Mouse (Mus musculus): Measurements from ENCODE around the gene Cxcl15. TPM values are rescaled to one million over a fixed set of nuclear protein-coding genes. Genes with fewer than 3 reads are reported as not detected.
A peak's percentile ranks its signal among the peaks of the same experiment; 100 is the strongest.
"Not testable (repeated sequence)": the region's sequence is repeated elsewhere in the genome, so short reads cannot be mapped to it uniquely, and the experiment has no call there.

The Cxcl15 gene
- polyA plus RNA-seq, 1 experiment from 2014 or later, result 0.06 TPM

DNA sequence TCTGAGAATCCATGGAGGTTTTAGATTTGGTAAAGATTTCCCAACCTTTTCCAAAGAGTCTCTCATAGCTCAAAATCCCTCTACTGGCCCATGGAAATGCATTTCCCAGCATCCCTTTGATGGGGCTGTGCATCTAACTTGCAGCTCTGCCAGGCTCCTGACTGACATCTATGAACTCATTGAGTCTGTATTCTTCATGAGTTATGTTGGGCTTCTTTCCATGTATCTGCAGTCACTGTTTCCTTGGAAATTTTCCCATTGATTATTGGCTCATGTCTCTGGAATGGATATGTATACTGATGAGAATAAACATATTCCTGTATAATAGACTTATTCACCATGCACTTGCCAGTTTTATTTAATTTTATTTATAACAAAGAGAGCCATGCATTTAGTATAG lies 11.7 kb downstream of the Cxcl15 start:
- Histone ChIP-seq H3K27me3 (no peaks in the 10 kb centered on the region), H3K4me3 (no peak overlapping the region), H3K4me1 (no peaks in the 10 kb centered on the region), H3K9me3 (no peaks in the 10 kb centered on the region), H3K4me2 (replicated peaks) (no peak overlapping the region), H3K36me3 (no peaks in the 10 kb centered on the region), H3K9ac (no peak overlapping the region), H3K27ac (no peak overlapping the region)
- ATAC-seq (ENCODE audit: low FRiP score, low read depth), result no peak

DNA sequence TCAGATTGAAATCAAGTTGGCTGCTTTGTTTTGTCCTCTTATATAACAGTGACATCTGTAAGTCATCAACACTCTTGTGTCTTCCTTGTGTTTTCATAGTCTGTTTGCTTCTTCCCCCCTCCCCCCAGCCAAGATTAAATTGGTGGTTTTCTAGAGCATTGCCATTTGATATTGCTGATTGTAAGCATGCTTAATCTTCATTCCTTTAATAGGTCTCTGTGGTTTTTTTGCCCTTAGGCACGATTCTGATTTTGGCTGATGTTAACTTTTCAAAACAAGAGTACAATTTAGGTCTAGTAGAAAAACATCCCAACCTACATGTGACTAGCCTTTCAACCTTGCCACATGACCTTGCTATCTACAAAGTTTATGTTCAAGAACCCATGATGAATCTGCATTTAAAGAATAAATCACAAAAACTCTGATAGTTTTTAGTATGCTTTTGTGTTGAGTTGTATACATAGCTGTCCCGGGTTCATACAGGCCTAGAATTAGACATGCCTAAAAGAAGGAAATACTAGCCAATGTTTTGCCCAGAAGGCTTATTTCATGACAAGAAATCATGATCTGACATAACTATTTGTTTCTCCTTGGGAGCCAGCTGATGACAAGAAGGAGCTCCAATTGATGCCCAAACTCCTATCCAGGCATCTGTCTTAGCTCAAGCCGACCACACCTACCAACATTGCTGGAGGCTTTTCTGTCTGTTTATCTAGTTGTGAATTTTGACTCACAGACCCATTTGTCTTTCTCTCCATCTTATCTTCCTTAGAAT lies 13.0 kb downstream of the Cxcl15 start:
- H3K4me3 ChIP-seq, result no peak overlapping the region
- H3K4me2 ChIP-seq (replicated peaks), result no peak overlapping the region
- H3K4me1 ChIP-seq, result no peaks in the 10 kb centered on the region
- WGBS, result 78% methylated on average over 3 of the region's 3 CpGs
- ATAC-seq (ENCODE audit: low FRiP score, low read depth), result no peak
- no peak overlapping the region for H3K9ac ChIP-seq
- H3K36me3 ChIP-seq, result no peaks in the 10 kb centered on the region
- H3K27ac ChIP-seq, result no peak overlapping the region
- H3K9me3 ChIP-seq, result no peaks in the 10 kb centered on the region
- H3K27me3 ChIP-seq, result no peaks in the 10 kb centered on the region

DNA sequence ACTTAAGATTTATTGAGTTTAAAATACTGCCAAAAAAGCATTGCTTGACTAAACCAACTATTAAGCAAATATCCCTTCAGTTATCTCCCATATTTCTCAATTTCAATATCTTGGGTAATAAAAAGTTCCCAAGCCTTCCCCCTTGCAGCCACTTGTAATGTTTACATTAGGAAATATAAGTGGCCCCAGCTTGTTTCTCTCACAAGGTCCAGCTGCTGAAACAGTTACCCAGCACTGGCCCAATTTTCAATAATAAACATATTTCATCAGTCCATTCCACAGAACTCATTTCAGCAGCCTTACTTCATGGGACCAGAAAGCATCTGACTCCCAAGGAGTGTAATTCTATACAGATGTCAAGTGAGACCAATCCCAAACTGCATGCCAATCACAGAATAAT lies 25.4 kb downstream of the Cxcl15 start:
- Histone ChIP-seq H3K9ac (no peak overlapping the region), H3K4me3 (no peak overlapping the region), H3K9me3 (no peaks in the 10 kb centered on the region), H3K4me2 (replicated peaks) (no peak overlapping the region), H3K27me3 (no peaks in the 10 kb centered on the region), H3K4me1 (no peaks in the 10 kb centered on the region), H3K27ac (no peak overlapping the region), H3K36me3 (no peaks in the 10 kb centered on the region)
- ATAC-seq (ENCODE audit: low FRiP score, low read depth), result peak; percentile 40; the same call in 1 of the 2 replicates

DNA sequence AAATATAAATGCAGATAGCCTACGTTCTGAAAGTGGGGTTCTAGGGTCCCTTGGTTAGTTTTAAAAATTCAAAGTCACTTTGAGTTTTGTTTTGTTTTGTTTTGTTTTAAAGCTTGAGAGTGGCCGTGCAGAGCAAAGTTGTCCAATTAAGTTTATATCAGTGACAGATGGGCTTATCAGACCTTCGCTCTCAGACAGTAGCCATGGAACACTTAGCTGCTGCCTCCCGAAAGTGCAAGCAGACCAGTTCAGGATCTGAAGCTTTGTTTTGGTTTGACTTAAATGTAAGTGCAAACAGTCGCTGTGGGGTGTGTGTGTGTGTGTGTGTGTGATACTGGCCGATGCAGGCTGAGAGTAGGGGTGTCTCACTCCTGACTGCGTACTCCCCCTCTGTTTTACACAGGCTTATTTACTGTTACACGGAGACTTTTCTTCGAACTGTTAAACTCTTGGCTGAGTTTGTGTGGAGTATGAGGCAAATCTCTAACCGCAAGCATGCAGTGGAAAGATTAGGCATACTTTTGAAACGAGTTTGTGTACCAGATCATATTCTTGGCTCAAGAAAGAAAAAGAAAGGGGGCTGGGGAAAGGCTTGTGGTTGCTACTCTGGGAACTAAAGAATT lies 37.9 kb downstream of the Cxcl15 start:
- Histone ChIP-seq H3K4me2 (replicated peaks) (no peak overlapping the region), H3K9ac (no peak overlapping the region), H3K4me1 (no peaks in the 10 kb centered on the region), H3K36me3 (no peaks in the 10 kb centered on the region), H3K4me3 (no peak overlapping the region), H3K27me3 (no peaks in the 10 kb centered on the region), H3K27ac (no peak overlapping the region), H3K9me3 (no peaks in the 10 kb centered on the region)
- WGBS, result 64% methylated on average over 11 of the region's 11 CpGs
- peak; percentile 77 for ATAC-seq (ENCODE audit: low FRiP score, low read depth)

DNA sequence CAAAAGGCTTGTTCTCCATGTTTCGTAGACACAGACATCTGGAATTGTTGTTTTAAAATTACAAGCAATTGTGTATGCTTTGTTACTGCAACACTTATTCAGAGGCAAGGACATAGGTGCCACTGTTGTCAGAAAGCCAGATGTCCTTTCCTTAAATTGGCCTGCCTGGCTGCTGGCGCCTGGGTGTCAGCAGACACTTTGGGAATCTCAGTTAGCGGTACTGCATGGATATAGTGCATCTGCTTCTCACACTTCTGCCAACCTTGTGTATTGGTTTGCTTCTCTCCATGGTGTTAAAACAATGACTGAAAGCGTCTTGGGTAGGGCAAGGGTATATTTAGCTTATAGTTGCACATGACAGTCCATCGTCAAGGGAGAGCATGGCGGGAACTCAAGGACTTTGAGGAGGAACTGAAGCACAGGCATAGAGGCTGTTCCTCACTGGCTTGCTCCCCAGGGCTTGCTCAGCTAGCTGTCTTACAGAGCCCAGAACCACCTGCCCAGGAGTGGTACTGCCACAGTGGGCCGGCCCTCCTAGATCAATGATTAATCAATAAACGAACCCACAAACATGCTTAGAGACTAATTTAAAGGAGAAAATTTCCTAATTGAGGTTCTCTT lies 38.5 kb downstream of the Cxcl15 start:
- Histone ChIP-seq H3K4me1 (no peaks in the 10 kb centered on the region), H3K9me3 (no peaks in the 10 kb centered on the region), H3K27me3 (no peaks in the 10 kb centered on the region), H3K9ac (no peak overlapping the region), H3K27ac (no peak overlapping the region), H3K36me3 (no peaks in the 10 kb centered on the region), H3K4me2 (replicated peaks) (no peak overlapping the region), H3K4me3 (no peak overlapping the region)
- WGBS, result 76% methylated on average over 8 of the region's 8 CpGs
- ATAC-seq (ENCODE audit: low FRiP score, low read depth), result no peak

DNA sequence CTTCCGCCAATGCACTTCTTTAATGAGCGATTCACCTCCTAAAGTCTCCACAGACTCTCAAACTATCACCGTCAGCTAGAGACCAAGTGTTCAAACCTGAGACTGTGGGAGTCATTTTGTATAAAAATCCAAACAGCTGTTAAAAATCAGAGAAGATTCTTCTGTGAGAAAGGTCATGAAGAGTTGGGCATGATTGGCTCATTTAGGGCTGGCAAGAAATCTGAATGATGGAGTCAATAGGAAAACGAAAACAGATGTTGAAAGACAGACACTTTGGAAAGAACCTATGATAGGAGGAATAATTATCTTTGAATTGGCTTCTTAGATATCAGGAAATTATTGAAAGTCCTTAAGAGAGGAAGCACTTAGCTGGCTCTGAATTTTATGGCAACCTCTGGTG lies 40.1 kb downstream of the Cxcl15 start:
- Histone ChIP-seq H3K9ac (no peak overlapping the region), H3K27ac (no peak overlapping the region), H3K27me3 (no peaks in the 10 kb centered on the region), H3K9me3 (no peaks in the 10 kb centered on the region), H3K4me3 (no peak overlapping the region), H3K4me2 (replicated peaks) (no peak overlapping the region), H3K4me1 (no peaks in the 10 kb centered on the region), H3K36me3 (no peaks in the 10 kb centered on the region)
- 81% methylated on average over 4 of the region's 4 CpGs for WGBS
- no peak for ATAC-seq (ENCODE audit: low FRiP score, low read depth)

DNA sequence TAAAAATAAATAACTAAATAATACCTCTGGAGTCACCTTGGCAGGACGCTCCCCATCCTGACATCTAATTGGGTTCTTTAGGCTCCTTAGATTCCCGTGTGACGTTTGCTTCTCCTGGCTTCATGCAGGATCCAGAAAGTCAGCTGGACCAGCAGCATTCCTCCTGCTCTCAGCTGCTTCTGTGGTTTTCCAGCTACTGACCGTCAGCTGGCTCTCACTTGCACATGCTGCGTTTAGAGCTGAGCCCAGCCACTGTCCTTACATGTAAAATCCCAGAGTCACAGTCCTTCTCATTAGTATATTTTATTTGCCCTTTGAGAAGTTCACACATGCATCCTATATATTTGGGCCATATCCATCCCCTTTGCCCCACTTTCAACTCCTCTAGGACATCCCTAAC lies 44.2 kb downstream of the Cxcl15 start:
- no peaks in the 10 kb centered on the region for H3K4me1 ChIP-seq
- H3K36me3 ChIP-seq, result no peaks in the 10 kb centered on the region
- no peaks in the 10 kb centered on the region for H3K27me3 ChIP-seq
- no peak for ATAC-seq (ENCODE audit: low FRiP score, low read depth)
- no peak overlapping the region for H3K4me3 ChIP-seq
- no peaks in the 10 kb centered on the region for H3K9me3 ChIP-seq
- no peak overlapping the region for H3K27ac ChIP-seq
- no peak overlapping the region for H3K4me2 ChIP-seq (replicated peaks)
- H3K9ac ChIP-seq, result no peak overlapping the region
- WGBS, result 67% methylated on average over 5 of the region's 5 CpGs

DNA sequence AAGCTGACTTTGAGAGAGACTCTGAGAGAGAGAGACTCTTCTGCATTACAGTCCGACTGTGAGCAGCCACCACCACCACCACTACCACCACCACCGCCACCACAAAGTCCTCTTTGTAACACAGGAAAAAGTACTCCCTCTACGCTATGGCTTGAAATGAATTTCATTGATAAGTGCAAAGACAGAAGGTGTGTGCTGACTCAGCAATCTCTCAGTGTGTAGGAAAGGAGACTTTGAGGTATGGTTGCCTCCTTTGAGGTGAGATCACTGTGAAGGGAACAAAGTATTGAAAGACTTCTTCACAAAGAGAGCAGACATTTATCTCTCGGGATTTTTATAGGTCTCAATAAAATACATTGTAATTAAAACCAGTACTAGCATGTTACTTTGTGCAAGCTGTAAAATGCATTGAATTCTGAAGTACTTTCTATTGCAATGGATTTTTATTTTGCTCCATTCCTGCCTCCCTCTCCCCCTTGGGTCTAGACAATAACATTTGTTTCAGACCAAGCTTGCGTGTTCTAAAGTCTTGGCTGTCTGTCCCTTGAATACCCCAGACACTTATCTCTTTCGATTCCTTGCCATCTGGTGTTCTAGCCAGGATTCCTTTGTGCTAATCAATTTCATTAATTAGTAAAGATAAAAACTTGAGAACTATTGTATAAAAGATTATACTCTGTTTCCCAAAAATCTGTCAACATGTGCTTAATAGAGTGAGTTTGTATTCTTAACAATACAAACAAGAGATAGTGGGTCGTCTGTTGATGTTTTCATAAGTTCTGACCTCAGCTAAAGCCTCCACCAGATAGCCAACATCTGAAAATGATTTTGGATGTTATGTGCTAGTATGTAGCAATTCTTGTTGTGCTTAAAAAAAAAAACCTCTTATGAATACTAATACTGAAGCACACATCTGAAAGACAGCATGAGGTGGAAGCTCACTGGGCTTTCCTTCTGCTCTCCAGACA lies 46.9 kb downstream of the Cxcl15 start:
- no peak overlapping the region for H3K27ac ChIP-seq
- peak; percentile 57; the same call in 1 of the 2 replicates for ATAC-seq (ENCODE audit: low FRiP score, low read depth)
- WGBS, result 60% methylated on average over 7 of the region's 7 CpGs
- H3K27me3 ChIP-seq, result no peaks in the 10 kb centered on the region
- no peak overlapping the region for H3K4me3 ChIP-seq
- H3K4me1 ChIP-seq, result no peaks in the 10 kb centered on the region
- H3K36me3 ChIP-seq, result no peaks in the 10 kb centered on the region
- H3K9me3 ChIP-seq, result no peaks in the 10 kb centered on the region
- H3K9ac ChIP-seq, result no peak overlapping the region
- H3K4me2 ChIP-seq (replicated peaks), result no peak overlapping the region

DNA sequence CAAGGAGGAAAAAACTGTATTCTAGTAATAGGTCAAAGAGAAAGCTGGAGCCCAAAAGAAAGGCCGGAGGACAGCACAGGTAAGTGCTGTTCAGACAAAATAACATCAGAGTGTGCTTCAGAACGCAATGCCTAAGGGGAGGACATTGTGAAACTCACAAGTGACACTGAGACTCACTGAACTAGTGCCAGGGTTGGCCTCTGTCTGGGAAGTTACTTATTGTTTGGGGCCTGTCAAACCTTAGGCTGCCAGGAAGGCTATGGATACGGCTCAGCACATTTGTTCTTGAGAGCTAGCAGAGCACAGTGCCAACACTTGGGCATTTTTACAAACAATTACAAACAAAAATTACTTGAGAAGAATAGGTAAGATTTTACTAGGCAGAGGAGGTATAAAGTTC lies 49.6 kb downstream of the Cxcl15 start:
- Histone ChIP-seq H3K27me3 (no peaks in the 10 kb centered on the region), H3K9ac (no peak overlapping the region), H3K36me3 (no peaks in the 10 kb centered on the region), H3K4me2 (replicated peaks) (no peak overlapping the region), H3K9me3 (no peaks in the 10 kb centered on the region; the same call in 1 of the 2 replicates), H3K27ac (no peak overlapping the region), H3K4me3 (no peak overlapping the region), H3K4me1 (no peaks in the 10 kb centered on the region)
- ATAC-seq (ENCODE audit: low FRiP score, low read depth), result no peak
- WGBS, result 87% methylated on average over 3 of the region's 3 CpGs

DNA sequence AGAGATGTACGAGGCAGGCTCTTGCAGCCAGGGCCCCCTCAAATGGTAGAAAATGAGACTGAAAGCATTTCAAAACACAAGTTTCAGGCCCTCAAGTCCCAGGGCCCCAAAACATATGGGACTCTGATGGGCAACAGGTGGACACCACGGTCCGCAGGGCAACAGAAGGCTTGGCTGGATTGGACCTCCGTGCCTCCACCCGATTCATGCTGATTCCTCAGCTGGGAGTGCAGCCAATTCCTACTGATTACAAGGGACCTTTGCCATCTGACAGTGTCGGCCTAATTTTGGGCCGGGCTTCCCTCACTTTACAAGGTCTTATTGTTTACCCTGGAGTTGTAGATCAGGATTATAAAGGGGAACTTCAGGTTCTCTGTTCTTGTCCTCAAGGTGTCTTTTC lies 55.8 kb downstream of the Cxcl15 start:
- H3K36me3 ChIP-seq; H3K27ac ChIP-seq; ATAC-seq (ENCODE audit: low FRiP score, low read depth); H3K4me3 ChIP-seq; H3K27me3 ChIP-seq; H3K4me1 ChIP-seq; H3K9me3 ChIP-seq; H3K4me2 ChIP-seq (replicated peaks); H3K9ac ChIP-seq: not testable (repeated sequence)
- WGBS, result 91% methylated on average over 7 of the region's 7 CpGs

DNA sequence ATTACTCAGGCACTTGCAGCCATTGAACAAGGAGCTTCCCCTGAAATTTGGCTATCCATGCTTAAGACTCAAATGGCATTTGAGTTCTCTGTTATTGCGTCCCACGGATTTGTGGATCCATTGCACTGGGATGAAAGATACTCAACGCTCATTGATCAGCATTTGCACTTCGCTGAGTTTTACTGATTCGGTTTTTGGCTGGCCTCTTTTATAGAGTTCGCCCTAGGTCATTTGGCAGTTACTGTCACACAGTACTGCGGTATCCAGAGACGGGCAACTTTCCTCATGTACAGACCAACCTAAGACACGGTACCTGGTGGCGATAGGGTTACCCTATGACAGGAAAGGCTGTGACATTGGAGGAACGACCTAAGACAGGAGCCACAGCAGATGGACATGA lies 57.1 kb downstream of the Cxcl15 start:
- not testable (repeated sequence) for H3K27ac ChIP-seq; H3K4me3 ChIP-seq; H3K9me3 ChIP-seq; H3K36me3 ChIP-seq; H3K27me3 ChIP-seq; ATAC-seq (ENCODE audit: low FRiP score, low read depth); H3K4me2 ChIP-seq (replicated peaks); H3K4me1 ChIP-seq; H3K9ac ChIP-seq
- WGBS, result 93% methylated on average over 11 of the region's 11 CpGs

Data from limb, embryonic 13.5 days (tissue).